Mouse (Mus musculus) heart, adult 2 months (tissue): ENCODE measurements around the gene Cmip.

Experiments used
- CTCF ChIP-seq: fragments of 200-600 bp; IDR thresholded peaks from 2 replicates; pipeline ENCODE4 v1.8.1; 2022; ENCODE audit warnings: antibody characterized with exemption, mild to moderate bottlenecking, moderate library complexity
- POLR2A ChIP-seq: fragments of 200-500 bp; IDR thresholded peaks from 2 replicates; pipeline ENCODE4 v1.6.1; 2011; ENCODE audit warnings: mild to moderate bottlenecking, low read depth, low read length, control low read depth; ENCODE audit not compliant: insufficient read depth

GRCm38 (mm10) chr8:117262685-117263084 lies 5.8 kb downstream of the Cmip start:
- TF ChIP-seq POLR2A (no peak), CTCF (no peak)
